Mouse (Mus musculus): Measurements from ENCODE around the gene Dusp18. TPM values are rescaled to one million over a fixed set of nuclear protein-coding genes. Genes with fewer than 3 reads are reported as not detected.

The Dusp18 gene
- 10 to 100 TPM; 23.8 to 24.0 TPM for total RNA-seq (2021)
- long read RNA-seq, experiment 1, full-length matches to known transcripts: 2 of 4 reads
- long read RNA-seq, experiment 1, partial matches to known transcripts: 0 of 4 reads
- long read RNA-seq, experiment 1, other reads (novel, unspliced or antisense): 2 of 4 reads
- long read RNA-seq, experiment 2, full-length matches to known transcripts: 5 of 9 reads
- long read RNA-seq, experiment 2, partial matches to known transcripts: 0 of 9 reads
- long read RNA-seq, experiment 2, other reads (novel, unspliced or antisense): 4 of 9 reads

- DNase-seq (ENCODE audit: low spot score in 2 of 2): peak; percentile 90 to 97
These were observed at the start of gene Dusp18, which contains the start of gene 4921536K21Rik for GRCm38 (mm10) chr11:3894406-3895281. Gene Dusp18 (plus strand): TSS chr11:3895240. Gene 4921536K21Rik (minus strand): TSS chr11:3895098.

- DNase-seq (ENCODE audit: low spot score in 2 of 2): no peak
These were observed 48.7 kb upstream of the Dusp18 start for GRCm38 (mm10) chr11:3846351-3846750.

DNA sequence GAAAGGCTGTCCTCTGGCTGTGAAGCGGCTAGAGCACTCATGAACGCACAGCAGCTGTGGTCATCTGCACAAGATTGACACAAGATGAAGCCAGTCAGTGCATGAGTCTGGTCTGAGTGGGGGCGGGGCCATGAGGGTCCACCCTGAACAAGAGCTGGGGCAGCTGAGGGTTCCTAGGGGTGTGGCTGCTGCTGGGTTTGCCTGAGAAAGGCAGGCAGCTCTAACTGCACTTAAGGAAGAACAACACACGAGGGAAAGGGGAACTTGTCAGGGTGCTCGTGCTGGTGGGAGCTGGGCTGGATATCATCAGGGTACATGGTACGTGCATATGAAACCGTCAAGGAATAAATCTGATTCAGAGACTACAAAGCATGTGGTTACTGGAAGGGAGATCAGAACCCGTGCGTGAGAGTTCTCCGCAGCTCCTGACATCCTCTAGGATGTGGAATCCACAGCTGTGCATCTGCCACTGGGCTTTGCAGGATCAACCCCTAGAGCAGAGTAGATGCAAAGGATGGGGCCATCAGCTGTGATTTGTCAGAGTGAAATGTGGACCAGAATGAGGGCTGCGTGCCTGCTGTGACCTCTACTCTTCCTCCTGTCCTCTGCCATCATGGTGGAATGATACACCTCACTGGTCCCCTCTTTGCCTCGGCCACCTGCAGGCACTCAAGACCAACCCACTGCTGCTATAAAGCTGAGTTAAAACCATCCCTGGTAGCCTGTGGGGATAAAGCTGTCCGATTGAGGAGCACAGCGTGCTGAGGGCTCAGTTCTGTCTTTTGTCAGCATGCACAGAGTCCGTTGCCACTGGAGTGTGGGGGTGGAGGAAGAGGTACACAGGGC lies 45.3 kb upstream of the Dusp18 start:
- DNase-seq (ENCODE audit: low spot score in 2 of 2): no peak

DNA sequence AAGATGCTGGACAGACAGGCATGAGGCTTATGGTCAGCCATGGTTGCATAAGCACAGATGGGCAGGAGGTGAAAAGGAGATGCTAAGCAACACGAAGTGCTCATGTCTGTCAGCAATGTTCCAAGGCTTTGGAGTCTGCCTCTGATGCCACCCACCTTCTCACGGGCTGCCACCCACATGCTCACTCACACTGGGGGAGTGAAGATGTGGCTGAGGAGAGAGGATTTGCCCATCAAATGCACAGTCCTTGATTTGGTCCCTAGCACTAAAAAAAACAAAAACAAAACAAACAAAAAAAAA lies 44.8 kb upstream of the Dusp18 start:
- DNase-seq (ENCODE audit: low spot score in 2 of 2): no peak

GRCm38 (mm10) chr11:3850746-3851277 lies 44.2 kb upstream of the Dusp18 start:
- DNase-seq (ENCODE audit: low spot score in 2 of 2): no peak

- no peak for DNase-seq (ENCODE audit: low spot score in 2 of 2)
These were observed 43.2 kb upstream of the Dusp18 start for GRCm38 (mm10) chr11:3851872-3852271.

DNA sequence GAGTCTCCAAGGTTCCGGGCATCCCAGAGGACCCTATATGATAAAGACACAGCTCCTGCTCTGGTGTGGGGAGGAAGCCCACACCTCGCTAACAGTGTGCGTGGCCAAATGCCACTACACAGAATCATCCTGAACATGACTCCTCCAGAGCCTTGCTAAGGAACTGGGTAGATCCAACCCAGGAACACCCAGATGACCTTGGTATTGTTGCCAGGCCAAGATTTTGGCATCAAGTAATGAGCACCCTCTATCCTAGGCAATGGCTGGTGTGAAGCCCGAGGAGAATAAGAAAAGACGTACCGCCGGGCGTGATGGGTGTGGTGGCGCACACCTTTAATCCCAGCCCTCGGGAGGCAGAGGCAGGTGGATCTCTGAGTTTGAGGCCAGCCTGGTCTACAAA lies 42.0 kb upstream of the Dusp18 start:
- no peak for DNase-seq (ENCODE audit: low spot score in 2 of 2)

DNA sequence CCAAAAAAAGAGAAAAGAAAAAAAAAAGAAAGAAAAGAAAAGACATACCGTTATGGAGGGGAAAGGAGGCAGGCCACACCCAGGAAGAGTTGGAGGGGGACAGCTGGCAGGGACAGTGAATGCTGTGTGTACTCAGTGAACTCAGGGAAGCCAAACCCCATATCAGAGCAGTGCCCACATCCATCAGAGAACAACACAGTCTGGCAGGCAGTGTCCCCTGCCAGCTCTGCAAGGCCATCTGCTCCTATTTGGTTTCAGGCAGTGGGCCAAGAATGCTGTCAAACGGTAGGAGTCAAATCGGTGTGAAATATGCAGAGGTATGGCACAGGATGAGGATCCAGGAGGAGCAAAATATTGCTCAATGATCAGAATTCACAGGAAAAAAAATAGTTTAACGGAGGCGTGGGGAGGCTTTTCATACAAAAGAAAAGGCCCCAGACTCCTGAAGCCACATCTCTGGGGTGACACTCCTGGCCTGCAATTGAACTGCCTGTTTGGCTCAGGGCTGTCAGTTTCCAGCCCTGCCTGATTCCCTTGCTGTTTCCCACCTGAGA lies 41.5 kb upstream of the Dusp18 start:
- DNase-seq (ENCODE audit: low spot score in 2 of 2): peak; percentile 78 to 93

DNA sequence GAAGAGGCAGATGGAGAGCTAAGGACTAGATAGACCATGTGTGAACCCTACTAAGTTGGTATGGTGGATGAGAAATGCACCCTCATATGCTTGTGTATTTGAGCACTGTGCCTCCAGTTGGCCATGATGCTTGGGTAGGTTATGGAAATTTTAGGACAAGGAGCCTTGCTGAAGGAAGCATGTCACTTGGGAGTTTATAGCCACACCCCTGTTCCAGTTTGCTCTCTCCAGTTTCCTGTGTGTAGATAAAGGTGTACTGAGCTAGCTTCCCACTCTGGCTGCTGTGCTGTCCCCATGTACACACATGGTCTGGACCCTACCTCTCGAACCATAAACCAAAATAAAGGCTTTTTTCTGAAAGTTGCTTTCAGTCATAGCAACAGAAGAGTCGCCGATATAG lies 40.9 kb upstream of the Dusp18 start:
- DNase-seq (ENCODE audit: low spot score in 2 of 2): no peak

GRCm38 (mm10) chr11:3855846-3856245 lies 39.2 kb upstream of the Dusp18 start:
- DNase-seq (ENCODE audit: low spot score in 2 of 2): no peak

DNA sequence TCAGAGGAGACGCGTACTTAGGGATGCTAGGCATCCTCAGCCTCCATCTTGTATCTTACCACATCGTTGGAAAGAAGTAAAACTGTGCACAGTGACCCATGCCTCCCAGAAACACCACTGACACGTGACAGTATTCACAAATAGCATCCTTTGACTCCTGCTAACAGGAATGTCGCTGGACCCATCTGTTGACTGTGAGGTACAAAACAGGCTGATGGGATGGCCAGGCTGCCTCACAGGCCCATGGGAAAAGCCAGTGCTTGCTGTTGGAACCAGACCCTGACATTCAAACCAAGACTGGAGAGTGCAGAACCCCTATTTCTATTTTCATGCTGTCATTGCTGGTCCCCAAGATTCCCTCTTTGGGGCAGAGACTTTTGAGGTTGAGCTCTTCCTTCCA lies 37.1 kb upstream of the Dusp18 start:
- DNase-seq (ENCODE audit: low spot score in 2 of 2): no peak

DNA sequence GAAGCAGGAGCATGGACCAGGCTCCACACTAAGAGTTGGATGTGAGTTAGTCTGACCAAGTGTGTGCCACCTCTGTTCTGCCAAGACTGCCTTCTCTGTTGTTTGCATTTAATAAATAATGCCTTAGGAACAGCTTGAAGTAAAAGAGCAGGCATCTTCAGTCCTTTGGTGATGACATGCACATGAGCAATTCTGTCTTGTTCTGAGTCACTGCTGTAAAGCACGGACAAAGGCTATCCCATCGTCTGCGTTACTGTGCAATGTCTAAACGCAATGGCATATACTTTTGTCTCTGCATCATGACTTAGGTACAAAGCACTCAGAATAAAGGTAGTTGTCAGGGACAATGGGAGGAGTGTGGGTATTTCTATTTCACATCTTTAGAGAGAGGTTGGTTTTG lies 35.3 kb upstream of the Dusp18 start:
- DNase-seq (ENCODE audit: low spot score in 2 of 2): no peak

DNA sequence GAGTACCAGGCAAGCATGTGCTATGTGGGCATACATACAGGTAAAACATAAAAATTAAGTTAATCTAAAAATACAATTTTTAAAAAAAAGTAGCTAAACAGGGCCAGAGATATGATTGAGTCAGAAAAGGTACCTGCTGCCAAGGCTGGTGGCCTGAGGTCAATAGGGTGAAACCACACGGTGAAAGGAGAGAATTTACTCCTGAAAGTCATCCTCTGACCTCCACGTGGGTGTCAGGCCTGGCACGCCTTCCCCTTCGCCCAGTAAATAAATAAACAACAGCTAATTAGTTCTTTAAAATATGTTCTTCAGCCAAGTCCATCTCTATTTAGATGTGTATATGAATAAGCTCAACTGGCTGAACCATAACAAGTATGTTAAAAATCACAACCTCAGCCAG lies 34.7 kb upstream of the Dusp18 start:
- no peak for DNase-seq (ENCODE audit: low spot score in 2 of 2)

- no peak for DNase-seq (ENCODE audit: low spot score in 2 of 2)
These were observed 32.2 kb upstream of the Dusp18 start for GRCm38 (mm10) chr11:3862661-3863453.

DNA sequence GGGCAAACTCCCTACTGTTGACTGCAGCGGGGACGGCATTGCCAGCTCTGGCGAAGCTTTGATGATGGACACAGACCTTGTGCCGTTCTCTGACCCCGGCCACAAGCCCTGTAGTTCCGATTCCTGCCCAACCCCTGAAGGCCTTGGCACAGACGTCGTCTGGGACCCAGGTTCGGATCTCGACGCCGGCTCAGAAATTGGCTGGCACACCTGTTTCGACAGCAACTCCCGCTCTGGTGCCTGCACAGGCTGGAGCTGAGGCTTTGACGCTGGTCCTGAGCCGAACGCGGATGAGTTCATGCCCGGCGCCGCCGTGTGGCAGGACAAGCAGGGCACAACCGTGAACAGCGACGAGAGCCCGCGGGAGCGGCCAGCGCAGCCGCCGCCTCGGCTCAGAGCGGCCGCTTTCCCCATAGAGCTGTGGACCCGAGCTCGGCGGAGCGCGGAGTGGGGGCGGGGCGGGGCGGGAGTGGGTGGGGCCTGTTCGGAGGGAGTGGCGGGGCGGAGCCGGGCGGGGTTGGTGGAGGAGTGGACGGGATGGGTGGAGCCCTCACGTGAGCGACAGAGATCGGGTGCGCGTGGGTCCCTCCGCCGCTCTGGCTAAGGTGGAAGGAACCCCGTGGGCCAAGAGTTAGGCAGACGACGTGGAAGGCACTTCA lies 31.5 kb upstream of the Dusp18 start, which contains the start of gene Osbp2:
Gene Osbp2, minus strand, starts transcription at position 450 of the 659 bp plus-strand sequence.
- peak; percentile 71 to 77 for DNase-seq (ENCODE audit: low spot score in 2 of 2)

GRCm38 (mm10) chr11:3864343-3864742 lies 30.7 kb upstream of the Dusp18 start:
- DNase-seq (ENCODE audit: low spot score in 2 of 2): no peak

DNA sequence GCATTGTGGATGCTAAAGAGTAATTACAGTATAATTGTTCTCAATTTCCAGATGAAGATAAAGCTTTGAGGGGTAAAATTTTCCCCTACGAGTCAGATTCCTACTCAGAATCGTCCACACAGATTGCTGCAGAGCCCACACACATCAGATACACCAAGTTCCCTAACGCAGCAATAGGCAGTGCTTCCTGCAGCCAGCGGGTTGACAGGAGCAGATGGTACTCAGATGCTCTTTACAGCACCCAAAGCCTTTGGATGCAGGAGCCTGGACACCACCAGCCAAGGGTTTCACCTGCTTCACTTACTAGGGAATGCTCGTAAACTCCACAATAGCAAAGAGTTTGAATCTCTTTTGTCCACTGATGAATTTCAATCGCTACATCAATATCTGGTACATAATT lies 18.6 kb upstream of the Dusp18 start:
- peak in 1 of 2 experiments; percentile 54 for DNase-seq (ENCODE audit: low spot score in 2 of 2)

DNA sequence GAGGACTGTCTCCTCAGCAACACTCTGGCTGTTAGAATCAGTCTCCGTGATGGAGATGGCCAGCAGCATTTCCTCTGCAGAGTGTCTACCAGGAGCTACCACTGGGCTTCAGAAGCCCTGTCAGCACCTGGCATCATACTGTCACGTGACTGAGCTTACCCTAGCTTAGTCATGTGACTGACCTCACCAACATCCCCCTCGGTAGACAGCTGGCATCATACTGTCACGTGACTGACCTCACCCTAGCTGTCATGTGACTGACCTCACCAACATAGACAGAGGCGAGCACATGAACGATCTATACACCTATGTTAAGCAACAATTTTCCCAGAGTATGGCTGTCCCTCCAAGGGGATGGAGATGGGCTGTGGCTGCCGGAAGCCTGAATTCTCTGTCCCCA lies 16.4 kb upstream of the Dusp18 start:
- DNase-seq (ENCODE audit: low spot score in 2 of 2): no peak

GRCm38 (mm10) chr11:3879836-3880235 lies 15.2 kb upstream of the Dusp18 start:
- peak; percentile 58 to 78 for DNase-seq (ENCODE audit: low spot score in 2 of 2)

DNA sequence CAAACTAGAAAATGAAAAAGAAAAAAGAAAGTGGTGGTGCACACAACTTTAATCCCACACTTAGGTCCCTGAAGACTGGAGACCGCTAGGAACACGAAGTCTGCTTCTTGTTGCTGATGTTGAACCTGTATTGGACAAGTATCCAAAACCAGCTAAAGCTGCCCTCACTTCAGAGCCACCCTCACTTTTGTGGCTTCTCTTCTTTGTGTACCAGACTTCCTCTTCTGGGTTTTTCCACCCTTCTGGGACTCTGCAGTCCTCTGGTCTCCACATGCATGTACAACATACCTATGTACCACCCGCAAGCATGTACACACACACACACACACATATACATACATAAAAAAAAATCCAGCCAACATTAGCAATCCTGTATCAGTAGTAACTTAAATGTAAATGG lies 11.3 kb upstream of the Dusp18 start:
- no peak for DNase-seq (ENCODE audit: low spot score in 2 of 2)
